Mouse (Mus musculus) neural tube, embryonic 15.5 days (tissue): Measurements from ENCODE around the gene Eif4e. TPM values are rescaled to one million over a fixed set of nuclear protein-coding genes. Genes with fewer than 3 reads are reported as not detected.

ENCODE experiments used
- ATAC-seq: fragments of 200-750 bp; cut with Nextera tagmentation; 2 replicates; pipeline ENCODE4 v1.8.0; 2017; ENCODE audit warnings: mild to moderate bottlenecking, moderate TSS enrichment, moderate library complexity; ENCODE audit not compliant: low FRiP score
- H3K27ac ChIP-seq: fragments of 300-500 bp; sonication (generic); replicated peaks from 2 replicates; pipeline ENCODE4 v1.5.1; 2015; ENCODE audit warnings: mild to moderate bottlenecking, inconsistent platforms
- H3K27me3 ChIP-seq: fragments of 300-500 bp; sonication (generic); replicated peaks from 2 replicates; pipeline ENCODE4 v1.6.1; 2015; ENCODE audit warnings: inconsistent platforms
- H3K36me3 ChIP-seq: fragments of 300-500 bp; sonication (generic); 2 replicates; pipeline ENCODE4 v1.6.1; 2015; ENCODE audit warnings: inconsistent platforms
- H3K4me1 ChIP-seq: fragments of 300-500 bp; sonication (generic); 2 replicates; pipeline ENCODE4 v1.6.1; 2015; ENCODE audit warnings: inconsistent platforms
- H3K4me2 ChIP-seq: fragments of 300-500 bp; sonication (generic); 2 replicates; pipeline ENCODE4 v1.6.1; 2015; ENCODE audit warnings: inconsistent platforms, mild to moderate bottlenecking, moderate library complexity
- H3K4me3 ChIP-seq: fragments of 300-500 bp; sonication (generic); replicated peaks from 2 replicates; pipeline ENCODE4 v1.5.1; 2015; ENCODE audit warnings: mild to moderate bottlenecking, inconsistent platforms
- H3K9ac ChIP-seq: fragments of 300-500 bp; sonication (generic); replicated peaks from 2 replicates; pipeline ENCODE4 v1.6.1; 2015; ENCODE audit warnings: mild to moderate bottlenecking, inconsistent platforms
- H3K9me3 ChIP-seq: fragments of 300-500 bp; sonication (generic); replicated peaks from 2 replicates; pipeline ENCODE4 v1.6.1; 2016; ENCODE audit warnings: inconsistent platforms
- WGBS: fragments of 180-500 bp; shearing (Covaris S2); methylation state at CpG from one replicate; pipeline ENCODE4 v1.1.7; 2015; ENCODE audit warnings: mixed read lengths; 5-methylcytosine and 5-hydroxymethylcytosine counted together
- polyA plus RNA-seq: library from polyadenylated mRNA; unstranded; fragments of >200 nt; fragmentation: Nextera tagmentation; extraction: Ambion mirVana; gene quantifications from 2 replicates; pipeline ENCODE4 v1.2.1, GENCODE M21; 2015

The Eif4e gene
- polyA plus RNA-seq, 1 experiment from 2014 or later, result 320 TPM

DNA sequence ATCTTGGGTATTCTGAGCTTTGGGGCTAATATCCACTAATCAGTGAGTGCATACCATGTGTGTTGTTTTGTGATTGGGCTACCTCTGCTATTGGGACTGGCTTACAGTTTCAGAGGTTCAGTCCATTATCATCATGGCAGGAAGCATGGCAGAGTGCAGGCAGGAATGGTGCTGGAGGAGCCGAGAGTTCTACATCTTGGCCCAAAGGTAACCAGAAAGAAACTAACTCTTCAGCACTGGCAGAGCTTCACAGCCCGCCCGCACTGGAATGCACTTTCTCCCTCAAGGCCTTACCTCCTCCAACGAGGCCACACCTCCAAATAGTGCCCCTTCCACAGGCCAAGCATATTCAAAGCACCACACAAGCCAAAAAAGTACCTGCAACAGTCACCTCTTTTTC, 27.2 kb upstream of the Eif4e start:
- Histone ChIP-seq H3K9me3 (no peaks in the 10 kb centered on the region), H3K4me2 (no peak overlapping the region), H3K9ac (no peak overlapping the region), H3K36me3 (no peaks in the 10 kb centered on the region), H3K4me3 (no peak overlapping the region), H3K4me1 (no peaks in the 10 kb centered on the region), H3K27ac (no peak overlapping the region), H3K27me3 (no peaks in the 10 kb centered on the region)
- 63% methylated on average over 4 of the region's 4 CpGs for WGBS
- no peak for ATAC-seq

DNA sequence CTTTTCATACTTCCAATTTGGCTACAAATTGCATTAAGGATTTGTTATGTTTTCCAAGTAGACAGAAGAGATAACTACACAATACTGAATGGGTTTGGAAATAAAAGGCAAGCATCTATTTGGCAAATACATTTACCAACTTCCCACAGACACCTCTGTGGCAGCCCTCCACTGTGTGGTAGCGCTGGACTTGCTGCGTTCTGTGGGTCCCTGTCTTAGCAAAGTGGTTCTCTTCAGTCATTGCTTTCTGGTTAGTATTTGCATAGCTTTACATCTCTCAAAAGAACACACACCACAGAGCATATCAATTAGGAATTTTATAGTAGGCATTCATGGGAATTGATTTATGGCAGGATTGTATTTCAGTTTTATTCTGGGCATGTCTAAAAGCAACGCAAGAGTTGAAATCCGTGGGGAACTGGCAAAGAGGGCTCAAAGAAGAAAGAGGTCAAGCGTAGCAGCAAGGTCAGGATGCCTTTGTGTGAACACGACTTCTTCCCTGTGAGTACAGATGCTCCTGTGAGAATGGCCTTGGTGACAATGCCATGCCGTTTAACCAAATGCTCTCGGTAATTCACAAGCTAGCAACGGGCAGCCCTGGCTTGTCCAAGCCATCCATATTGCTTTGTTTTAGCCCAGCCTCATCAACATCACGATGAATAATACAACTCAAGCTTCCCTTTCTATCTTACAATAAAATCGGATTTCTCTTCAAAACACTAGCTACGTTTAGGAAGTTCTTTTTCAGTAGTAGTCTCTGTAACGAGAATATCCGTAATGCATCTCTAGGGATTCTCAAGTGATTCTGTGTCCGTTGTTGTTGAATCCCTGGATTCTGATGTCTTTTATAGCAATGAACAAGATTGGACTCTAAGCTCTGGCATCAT, 25.9 kb upstream of the Eif4e start:
- Histone ChIP-seq H3K4me1 (no peaks in the 10 kb centered on the region), H3K36me3 (no peaks in the 10 kb centered on the region), H3K9ac (no peak overlapping the region), H3K4me3 (no peak overlapping the region), H3K27ac (no peak overlapping the region), H3K9me3 (no peaks in the 10 kb centered on the region), H3K27me3 (no peaks in the 10 kb centered on the region), H3K4me2 (peak overlapping the region; percentile 21)
- WGBS, result 12% methylated on average over 15 of the region's 15 CpGs
- ATAC-seq, result peak; percentile 50; the same call in 1 of the 2 replicates

DNA sequence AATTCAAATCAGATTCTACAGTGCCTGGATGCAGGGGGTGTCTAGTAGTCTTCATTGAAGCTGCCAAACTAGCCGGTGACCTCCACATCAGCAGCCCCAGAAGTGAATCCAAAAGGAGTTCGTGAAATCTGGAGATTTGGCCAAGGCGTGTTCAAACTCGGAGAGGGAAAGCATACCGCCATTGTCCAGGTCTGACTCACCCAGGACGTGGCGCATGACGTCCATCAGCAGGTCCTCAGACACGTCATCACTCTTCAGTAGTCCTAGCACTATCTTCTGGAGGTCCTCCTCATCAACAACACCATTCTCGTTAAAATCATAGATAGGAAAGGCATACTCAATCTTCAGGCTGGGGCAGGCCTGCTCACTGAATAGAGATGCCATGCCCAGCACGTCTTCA, 22.2 kb upstream of the Eif4e start:
- H3K4me1 ChIP-seq, result no peaks in the 10 kb centered on the region
- H3K27ac ChIP-seq, result no peak overlapping the region
- 88% methylated on average over 11 of the region's 11 CpGs for WGBS
- no peak overlapping the region for H3K4me3 ChIP-seq
- H3K4me2 ChIP-seq, result no peak overlapping the region
- no peaks in the 10 kb centered on the region for H3K27me3 ChIP-seq
- H3K36me3 ChIP-seq, result no peaks in the 10 kb centered on the region
- no peaks in the 10 kb centered on the region for H3K9me3 ChIP-seq
- ATAC-seq, result no peak
- no peak overlapping the region for H3K9ac ChIP-seq

DNA sequence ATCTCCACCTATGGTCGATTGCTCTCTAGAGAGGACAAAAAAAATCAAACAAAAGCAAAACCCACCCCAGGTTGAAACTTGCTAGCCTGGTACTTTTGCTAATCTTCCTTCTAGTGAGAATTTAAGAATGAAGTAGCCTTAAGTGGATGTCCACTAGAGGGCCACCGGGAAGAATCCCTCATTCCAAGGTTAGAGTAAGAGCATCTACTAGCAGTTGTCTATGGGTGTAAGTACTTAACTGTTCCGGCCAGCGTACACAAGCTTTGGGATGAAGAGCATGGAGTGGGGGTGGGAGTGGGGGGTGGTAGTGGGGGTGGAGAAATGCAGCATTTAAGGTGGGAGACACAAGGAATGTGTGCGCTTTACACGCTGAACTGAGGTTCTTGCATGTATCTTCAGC, 19.2 kb upstream of the Eif4e start:
- H3K4me1 ChIP-seq, result 0 out of 2 replicates have a peak, but pooled peaks cover 3% of the 10 kb centered on the region
- no peaks in the 10 kb centered on the region for H3K27me3 ChIP-seq
- no peak for ATAC-seq
- no peak overlapping the region for H3K4me3 ChIP-seq
- H3K27ac ChIP-seq, result no peak overlapping the region
- no peak overlapping the region for H3K4me2 ChIP-seq
- no peak overlapping the region for H3K9ac ChIP-seq
- H3K36me3 ChIP-seq, result no peaks in the 10 kb centered on the region
- H3K9me3 ChIP-seq, result no peaks in the 10 kb centered on the region
- 60% methylated on average over 6 of the region's 6 CpGs for WGBS

DNA sequence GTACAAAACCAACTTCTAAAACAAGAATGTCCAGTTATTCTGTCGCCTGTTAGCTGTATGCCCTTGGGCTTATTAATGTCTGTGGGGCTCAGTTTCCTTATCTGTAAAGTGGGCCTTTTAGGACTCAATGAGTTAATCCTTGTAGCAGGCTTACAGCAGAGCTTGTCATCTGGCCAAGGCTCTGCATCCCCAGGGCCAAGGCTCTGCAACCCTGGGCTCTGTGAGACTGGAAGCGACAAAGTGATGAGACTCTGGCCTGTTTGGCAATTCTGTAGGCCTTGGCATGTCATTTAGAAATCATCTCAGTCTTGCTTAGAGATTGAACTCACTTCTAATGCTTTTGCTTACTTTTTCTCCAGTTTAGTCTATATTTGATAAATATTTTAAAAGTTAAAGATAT, 16.4 kb upstream of the Eif4e start:
- no peaks in the 10 kb centered on the region for H3K27me3 ChIP-seq
- H3K9me3 ChIP-seq, result no peaks in the 10 kb centered on the region
- no peak overlapping the region for H3K4me3 ChIP-seq
- H3K27ac ChIP-seq, result no peak overlapping the region
- H3K36me3 ChIP-seq, result no peaks in the 10 kb centered on the region
- no peak for ATAC-seq
- H3K9ac ChIP-seq, result no peak overlapping the region
- H3K4me1 ChIP-seq, result peaks cover 9% of the 10 kb centered on the region; the same call in 1 of the 2 replicates
- 87% methylated on average over 2 of the region's 2 CpGs for WGBS
- H3K4me2 ChIP-seq, result no peak overlapping the region

DNA sequence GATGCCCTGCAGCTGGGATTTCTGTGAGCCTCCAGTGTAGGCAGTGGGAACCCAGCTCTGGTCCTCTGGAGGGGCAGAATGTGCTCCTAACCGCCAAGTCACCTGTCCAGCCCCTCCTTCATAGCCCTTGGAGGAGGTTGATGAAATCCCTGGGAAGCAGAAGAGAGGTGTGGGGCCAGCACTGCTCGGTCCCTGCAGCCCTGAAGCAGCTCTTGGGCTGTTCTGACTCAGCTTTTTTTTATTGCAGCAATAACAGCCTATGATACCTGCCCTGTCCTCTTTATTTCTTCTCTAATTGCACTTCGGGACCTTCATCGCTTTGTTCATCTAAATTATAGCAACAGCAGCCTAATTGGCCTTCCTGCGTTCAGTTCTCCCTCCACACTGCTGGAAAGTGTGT, 15.5 kb upstream of the Eif4e start:
- WGBS, result 27% methylated on average over 5 of the region's 5 CpGs
- Histone ChIP-seq H3K27me3 (0 out of 2 replicates have a peak, but pooled peaks cover 2% of the 10 kb centered on the region), H3K9me3 (no peaks in the 10 kb centered on the region), H3K4me2 (no peak overlapping the region), H3K4me3 (no peak overlapping the region), H3K9ac (no peak overlapping the region), H3K27ac (no peak overlapping the region; the same call in 1 of the 2 replicates), H3K36me3 (no peaks in the 10 kb centered on the region), H3K4me1 (peaks cover 9% of the 10 kb centered on the region; the same call in 1 of the 2 replicates)
- peak; percentile 67 for ATAC-seq

DNA sequence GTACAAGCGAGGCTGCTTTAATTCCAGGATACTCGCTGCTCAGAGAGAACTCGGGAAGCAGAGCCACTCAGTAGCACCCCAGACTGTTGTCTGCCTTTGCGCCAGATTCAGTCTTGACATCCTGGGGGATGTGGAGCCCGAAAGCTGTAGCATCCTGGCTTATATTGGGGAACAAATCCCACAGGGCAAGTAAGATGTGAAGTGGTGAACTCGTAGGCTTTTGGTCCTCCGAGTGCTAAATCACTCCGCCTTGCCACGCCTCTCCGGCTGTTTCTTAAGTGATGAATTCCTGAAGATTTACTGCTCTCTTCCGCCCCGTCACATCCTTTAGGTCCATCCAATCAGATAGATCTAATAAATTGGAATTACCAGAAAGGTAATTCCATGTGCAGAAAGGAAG, 12.7 kb upstream of the Eif4e start:
- Histone ChIP-seq H3K4me1 (peaks cover 9% of the 10 kb centered on the region; the same call in 1 of the 2 replicates), H3K9ac (peak overlapping the region; percentile 38; the same call in 1 of the 2 replicates), H3K27ac (no peak overlapping the region), H3K4me2 (peak overlapping the region; percentile 58), H3K36me3 (no peaks in the 10 kb centered on the region), H3K27me3 (0 out of 2 replicates have a peak, but pooled peaks cover 2% of the 10 kb centered on the region), H3K9me3 (no peaks in the 10 kb centered on the region), H3K4me3 (peak overlapping the region; percentile 32)
- ATAC-seq, result no peak
- 12% methylated on average over 12 of the region's 12 CpGs for WGBS

DNA sequence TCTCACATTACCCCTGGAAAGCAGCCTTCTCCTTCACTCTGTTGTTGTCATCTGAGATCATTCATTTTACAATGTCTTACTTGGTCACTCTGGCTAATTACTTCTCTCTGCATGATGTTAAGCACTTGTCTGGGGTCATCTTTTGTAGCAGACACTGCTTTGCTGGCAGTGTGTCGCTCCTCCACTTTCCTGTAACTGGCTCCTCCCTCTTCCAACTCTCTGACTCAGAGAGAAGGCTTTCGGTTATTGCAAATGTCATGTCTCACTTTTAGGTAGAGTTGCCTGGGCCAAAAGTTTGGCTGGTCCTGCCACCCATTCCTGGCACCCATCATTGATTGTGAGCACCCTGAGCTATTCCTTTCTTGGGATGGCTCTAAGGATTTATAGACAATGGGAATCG, 11.2 kb upstream of the Eif4e start:
- H3K4me1 ChIP-seq, result peaks cover 9% of the 10 kb centered on the region; the same call in 1 of the 2 replicates
- no peak overlapping the region for H3K27ac ChIP-seq
- H3K9ac ChIP-seq, result no peak overlapping the region
- 52% methylated on average over 3 of the region's 3 CpGs for WGBS
- H3K36me3 ChIP-seq, result no peaks in the 10 kb centered on the region
- H3K4me2 ChIP-seq, result no peak overlapping the region
- no peak for ATAC-seq
- H3K4me3 ChIP-seq, result no peak overlapping the region
- 0 out of 2 replicates have a peak, but pooled peaks cover 2% of the 10 kb centered on the region for H3K27me3 ChIP-seq
- H3K9me3 ChIP-seq, result no peaks in the 10 kb centered on the region

DNA sequence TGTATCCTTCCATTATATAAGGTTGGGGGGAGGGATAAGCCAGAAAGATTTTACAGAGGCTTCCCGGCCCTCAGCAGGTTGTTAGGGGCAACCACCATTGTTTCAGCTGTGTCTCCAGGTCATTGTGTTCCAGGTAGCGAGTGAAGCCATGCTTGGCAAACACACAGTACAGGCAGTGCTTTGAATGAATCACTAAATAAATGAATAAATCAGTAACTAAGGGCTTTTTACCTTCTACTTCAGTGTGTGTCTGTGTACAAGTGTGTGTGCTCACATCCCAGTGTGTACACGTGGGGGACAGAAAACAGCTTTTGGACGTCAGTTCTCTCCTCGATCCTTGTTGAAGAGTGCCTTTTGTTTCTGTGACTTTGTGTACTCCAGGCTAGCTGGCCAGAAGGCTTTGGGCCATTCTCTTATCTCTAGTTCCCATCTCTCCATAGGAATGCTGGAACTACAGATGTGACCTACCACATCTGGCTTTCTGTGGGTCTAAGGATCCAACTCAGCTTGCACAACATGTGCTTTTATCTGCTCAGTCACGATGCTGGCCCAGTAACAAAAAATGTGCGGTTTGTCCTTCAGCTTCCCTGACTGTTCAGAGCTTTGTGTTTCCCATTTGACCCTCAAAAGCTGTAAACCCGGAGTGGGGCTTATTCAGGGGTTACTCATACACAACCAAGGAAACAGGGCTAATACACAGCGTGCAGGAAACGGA, 10.2 kb upstream of the Eif4e start:
- WGBS, result 24% methylated on average over 10 of the region's 10 CpGs
- no peak overlapping the region for H3K4me2 ChIP-seq
- H3K4me1 ChIP-seq, result peaks cover 5% of the 10 kb centered on the region; the same call in 1 of the 2 replicates
- 0 out of 2 replicates have a peak, but pooled peaks cover 2% of the 10 kb centered on the region for H3K27me3 ChIP-seq
- H3K36me3 ChIP-seq, result no peaks in the 10 kb centered on the region
- ATAC-seq, result peak; percentile 40; the same call in 1 of the 2 replicates
- no peak overlapping the region for H3K4me3 ChIP-seq
- H3K27ac ChIP-seq, result no peak overlapping the region
- no peak overlapping the region for H3K9ac ChIP-seq
- no peaks in the 10 kb centered on the region for H3K9me3 ChIP-seq

DNA sequence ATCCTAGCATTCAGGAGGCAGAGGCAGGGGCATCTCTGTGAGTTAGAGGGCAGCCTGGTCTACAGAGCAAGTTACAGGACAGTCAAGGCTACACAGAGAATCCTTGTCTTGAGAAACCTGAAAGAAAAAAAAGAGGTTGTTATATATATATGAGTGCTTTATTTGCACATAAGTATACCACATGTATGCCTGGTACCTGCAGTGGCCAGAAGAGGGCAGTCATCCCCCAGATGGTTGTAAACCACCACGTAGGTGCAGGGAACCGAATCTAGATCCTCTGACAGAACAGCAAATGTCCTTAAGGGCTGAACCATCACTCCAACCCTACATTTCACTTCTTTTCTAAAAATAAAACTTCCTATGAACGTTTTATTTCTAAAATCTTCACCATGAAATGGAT, 8.1 kb upstream of the Eif4e start:
- no peak for ATAC-seq
- H3K9ac ChIP-seq, result no peak overlapping the region
- 64% methylated on average over 3 of the region's 3 CpGs for WGBS
- H3K27ac ChIP-seq, result no peak overlapping the region
- H3K4me3 ChIP-seq, result no peak overlapping the region
- no peaks in the 10 kb centered on the region for H3K9me3 ChIP-seq
- H3K36me3 ChIP-seq, result no peaks in the 10 kb centered on the region
- H3K4me2 ChIP-seq, result no peak overlapping the region
- peaks cover 5% of the 10 kb centered on the region; the same call in 1 of the 2 replicates for H3K4me1 ChIP-seq
- H3K27me3 ChIP-seq, result 0 out of 2 replicates have a peak, but pooled peaks cover 2% of the 10 kb centered on the region

DNA sequence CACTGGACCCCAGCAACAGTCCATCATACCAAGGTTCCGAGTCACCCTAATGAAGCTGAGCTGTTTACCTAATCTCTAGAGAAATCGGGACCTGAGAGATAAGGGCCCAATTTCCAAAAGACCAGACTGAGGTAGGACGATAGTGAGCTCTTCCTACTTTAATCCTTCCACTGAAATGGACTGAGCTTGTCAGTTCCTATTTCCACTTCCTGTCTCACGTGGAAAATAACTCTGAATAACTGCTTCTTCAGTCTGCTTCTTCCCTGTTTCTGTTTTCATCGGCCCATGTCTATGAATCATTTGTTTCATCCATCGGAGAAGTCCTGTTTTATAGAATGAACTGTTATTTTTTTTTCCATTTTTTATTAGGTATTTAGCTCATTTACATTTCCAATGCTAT, 6.8 kb upstream of the Eif4e start:
- H3K27me3 ChIP-seq, result 0 out of 2 replicates have a peak, but pooled peaks cover 2% of the 10 kb centered on the region
- no peaks in the 10 kb centered on the region for H3K36me3 ChIP-seq
- H3K4me1 ChIP-seq, result no peaks in the 10 kb centered on the region
- H3K9me3 ChIP-seq, result no peaks in the 10 kb centered on the region
- 85% methylated on average over 6 of the region's 6 CpGs for WGBS
- no peak overlapping the region for H3K27ac ChIP-seq
- no peak for ATAC-seq
- H3K9ac ChIP-seq, result no peak overlapping the region
- H3K4me3 ChIP-seq, result no peak overlapping the region
- no peak overlapping the region for H3K4me2 ChIP-seq
